ENCODE assay signal across 15 mouse cellular contexts in the genomic region with DNA sequence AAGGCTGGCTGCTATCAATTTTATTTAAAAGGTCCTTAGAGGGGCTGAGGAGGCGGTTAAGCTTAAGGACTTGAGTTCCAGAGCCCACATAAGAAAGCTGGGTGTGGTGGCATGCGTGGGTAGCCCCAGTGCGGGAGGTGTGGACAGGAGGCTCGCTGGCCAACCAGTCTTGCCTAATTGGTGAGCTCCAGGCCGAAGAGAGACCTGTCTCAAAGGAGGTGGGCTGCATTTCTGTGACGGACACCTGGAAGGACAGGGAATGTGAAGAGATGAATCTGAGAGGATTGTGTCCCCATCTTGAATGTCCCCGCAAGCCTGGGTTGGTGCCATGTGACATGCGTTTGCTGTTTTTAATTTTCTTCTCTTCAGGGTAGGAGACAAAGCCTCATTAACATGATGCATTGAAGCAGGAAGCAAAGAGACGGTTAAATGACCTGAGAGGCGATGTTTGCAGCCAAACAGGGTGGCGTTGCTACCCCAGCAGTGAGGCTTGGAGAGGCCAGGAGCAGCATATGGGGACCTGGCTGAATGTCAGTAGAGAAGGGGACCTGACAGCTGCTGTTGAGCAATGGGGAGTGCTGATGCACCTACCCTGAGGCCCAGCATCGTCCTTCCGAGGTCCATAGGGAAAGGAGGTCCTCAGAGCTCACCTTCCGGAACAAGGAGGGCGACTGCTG. TPM values are rescaled to one million over a fixed set of nuclear protein-coding genes. Genes with fewer than 3 reads are reported as not detected.
DNase-seq lines count a peak whose midpoint lies in the region; ATAC-seq and TF ChIP-seq lines count a peak whose summit lies in the region.
"Had no signal": no experiment of that assay in that cellular context is flagged by ENCODE, and none has a peak within 500 bp of the region (broad histone marks: within the 10 kb centered on the region; RNA-seq: fewer than 3 reads in every experiment).

No protein-coding gene starts in this region.

- no peak overlapping the region for H3K4me2 ChIP-seq in hindbrain, embryonic 14.5 days (replicated peaks)
- no peak overlapping the region for H3K4me2 ChIP-seq in stomach, postnatal 0 days (replicated peaks; ENCODE audit: low read depth)

- intact Hi-C loops in heart, postnatal 14 days (cut with DNase I), result no loop called here

- H3K4me3 ChIP-seq in spleen, adult 2 months (ENCODE audit: extremely low read depth, insufficient read depth, insufficient read length), result no peak overlapping the region
- no peak overlapping the region for H3K4me3 ChIP-seq in hindbrain, embryonic 14.5 days (replicated peaks; ENCODE audit: low read length)
- H3K4me3 ChIP-seq in stomach, postnatal 0 days (ENCODE audit: low read depth, low read length), result no peak overlapping the region

- peak; percentile 91 for DNase-seq in heart, adult 11 months
- no peak for DNase-seq in heart, postnatal 14 days
- no peak for DNase-seq in spleen, adult 2 months (ENCODE audit: low read depth in 1 of 2, low spot score in 2 of 2)
- no peak for DNase-seq in spleen, adult 18-20 months
- peak; percentile 51 for DNase-seq in hindbrain, embryonic 14.5 days (ENCODE audit: low spot score)
- DNase-seq in stomach, postnatal 0 days (ENCODE audit: low spot score), result no peak
- no peak for DNase-seq in adrenal gland, postnatal 36 days
- DNase-seq in ovary, postnatal 14 days (ENCODE audit: low spot score), result no peak
- DNase-seq: cerebellum, postnatal 25 days; layer of hippocampus, adult 9-11 months; lung, adult 18-20 months; right cerebral cortex, postnatal 25 days; thymus, postnatal 14 days had no signal

- TF ChIP-seq EP300 in stomach, postnatal 0 days (optimal IDR thresholded peaks at IDR 0.05), result no peak

- H3K36me3 ChIP-seq in spleen, adult 2 months (ENCODE audit: control insufficient read depth, insufficient read depth, low read length), result no peaks in the 10 kb centered on the region
- H3K36me3 ChIP-seq in hindbrain, embryonic 14.5 days (replicated peaks; ENCODE audit: control insufficient read depth, insufficient read depth), result no peaks in the 10 kb centered on the region
- H3K36me3 ChIP-seq in stomach, postnatal 0 days (ENCODE audit: control insufficient read depth, insufficient read depth, low read length), result no peaks in the 10 kb centered on the region

- H3K27ac ChIP-seq in spleen, adult 2 months (ENCODE audit: insufficient read depth, low read length), result peak overlapping the region; percentile 17
- H3K27ac ChIP-seq in hindbrain, embryonic 14.5 days, result no peak overlapping the region
- H3K27ac ChIP-seq in stomach, postnatal 0 days (replicated peaks), result 0 out of 2 replicates have a peak overlapping the region, but pooled peaks have one; percentile 4
- H3K27ac ChIP-seq: kidney, postnatal 0 days had no signal

- H3K27me3 ChIP-seq in spleen, adult 2 months (ENCODE audit: control insufficient read depth, insufficient read depth, low read length), result no peaks in the 10 kb centered on the region
- H3K27me3 ChIP-seq in hindbrain, embryonic 14.5 days (ENCODE audit: control insufficient read depth, insufficient read depth, low read length), result no peaks in the 10 kb centered on the region
- no peaks in the 10 kb centered on the region for H3K27me3 ChIP-seq in stomach, postnatal 0 days (ENCODE audit: control insufficient read depth, insufficient read depth, low read length)

- WGBS in spleen, adult 2 months, result 93% methylated on average over 15 of the region's 15 CpGs
- 68% methylated on average over 15 of the region's 15 CpGs for WGBS in hindbrain, embryonic 14.5 days
- 87% methylated on average over 15 of the region's 15 CpGs for WGBS in stomach, postnatal 0 days

- TF ChIP-seq CTCF in spleen, adult 2 months (IDR thresholded peaks at IDR 0.05; ENCODE audit: extremely low read depth, insufficient read depth, insufficient read length, insufficient replicate concordance), result no peak
- no peak for TF ChIP-seq CTCF in stomach, postnatal 0 days (IDR thresholded peaks at IDR 0.05; ENCODE audit: low read depth)

- no peaks in the 10 kb centered on the region for H3K9me3 ChIP-seq in hindbrain, embryonic 14.5 days (ENCODE audit: control insufficient read depth, low read length)
- H3K9me3 ChIP-seq in stomach, postnatal 0 days (ENCODE audit: control insufficient read depth, low read length), result no peaks in the 10 kb centered on the region

- no peak overlapping the region for H3K9ac ChIP-seq in hindbrain, embryonic 14.5 days
- no peak overlapping the region for H3K9ac ChIP-seq in stomach, postnatal 0 days (ENCODE audit: low read length)

- ATAC-seq in hindbrain, embryonic 14.5 days (ENCODE audit: low FRiP score), result no peak
- ATAC-seq in stomach, postnatal 0 days (ENCODE audit: low FRiP score, low TSS enrichment), result no peak
- ATAC-seq: inflammation-experienced regulatory T-cells, adult 6 months had no signal

- no peak for TF ChIP-seq POLR2A in spleen, adult 2 months (IDR thresholded peaks at IDR 0.05; ENCODE audit: low read depth, low read length)

- no peaks in the 10 kb centered on the region; the same call in 1 of the 2 replicates for H3K4me1 ChIP-seq in spleen, adult 2 months (ENCODE audit: control insufficient read depth, insufficient read depth, insufficient read length)
- peaks cover 19% of the 10 kb centered on the region for H3K4me1 ChIP-seq in hindbrain, embryonic 14.5 days (replicated peaks; ENCODE audit: control insufficient read depth, insufficient read depth, low read length)
- peaks cover 7% of the 10 kb centered on the region; the same call in 1 of the 2 replicates for H3K4me1 ChIP-seq in stomach, postnatal 0 days (replicated peaks; ENCODE audit: control insufficient read depth, insufficient read depth)

RNA-seq across cellular contexts. Expression of a gene that starts 26.7 kb away (rescaled TPM):
- total RNA-seq in heart, postnatal 14 days (2021), result 10 to 100 TPM; 59.3 to 60.7 TPM
- 20.0 and 24.2 TPM in 2 replicates for polyA plus RNA-seq in spleen, adult 2 months (2012; rRNA removed)
- 125 TPM in 2 replicates for polyA plus RNA-seq in hindbrain, embryonic 14.5 days (2014; fragmentation: Nextera tagmentation; extraction: Ambion mirVana)
- polyA plus RNA-seq in stomach, postnatal 0 days (2015; fragmentation: Nextera tagmentation; extraction: Ambion mirVana), result 44.2 and 49.1 TPM in 2 replicates
- total RNA-seq in adrenal gland, postnatal 36 days (2021), result 100 to 1,000 TPM in 1 of 2 experiments, 10 to 100 TPM in 1; 51.6 to 117 TPM

Comparison
In these comparisons a context has a peak if more than half of its experiments do, and no peak if none do; other contexts are left out.
1. DNase-seq: peak in heart, adult 11 months (single experiment) and hindbrain, embryonic 14.5 days (single experiment); none in heart, postnatal 14 days (0 of 2), spleen, adult 2 months (0 of 2), spleen, adult 18-20 months (0 of 2), stomach, postnatal 0 days (single experiment), adrenal gland, postnatal 36 days (0 of 2) and ovary, postnatal 14 days (single experiment).